Mouse (Mus musculus) WW6 (cell line): ENCODE measurements at regions not wholly inside any gene's neighbourhood (a gene's known extent, or its start where the extent isn't known, plus 50 kb on each side); places are given as distances from the start of the nearest gene placed in this dataset.

Experiments used
- DNase-seq: peaks from one replicate; pipeline ENCODE4 v3.0.0-alpha.2; 2013; ENCODE audit warnings: low read depth, low spot score

DNA sequence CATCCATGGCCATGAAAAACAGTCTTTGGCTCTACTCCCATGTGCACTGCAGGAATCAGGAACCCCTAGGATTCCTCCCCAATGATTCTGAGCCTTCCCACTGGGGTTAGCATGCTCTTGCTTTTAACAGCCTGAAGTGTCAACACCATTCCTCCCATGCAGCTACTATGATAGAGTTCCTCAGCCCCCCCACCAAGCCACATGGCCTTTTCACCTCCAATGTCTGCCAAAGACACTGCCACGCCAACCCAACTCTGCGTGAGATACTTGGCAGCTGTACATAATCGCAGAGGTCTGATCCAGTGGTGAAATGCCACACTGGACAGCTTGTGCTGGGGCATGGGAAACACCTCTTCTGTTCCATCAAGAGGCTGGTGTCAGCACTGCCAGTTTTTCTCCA is 128.6 kb upstream of the H2al1a start:
- DNase-seq: no peak

DNA sequence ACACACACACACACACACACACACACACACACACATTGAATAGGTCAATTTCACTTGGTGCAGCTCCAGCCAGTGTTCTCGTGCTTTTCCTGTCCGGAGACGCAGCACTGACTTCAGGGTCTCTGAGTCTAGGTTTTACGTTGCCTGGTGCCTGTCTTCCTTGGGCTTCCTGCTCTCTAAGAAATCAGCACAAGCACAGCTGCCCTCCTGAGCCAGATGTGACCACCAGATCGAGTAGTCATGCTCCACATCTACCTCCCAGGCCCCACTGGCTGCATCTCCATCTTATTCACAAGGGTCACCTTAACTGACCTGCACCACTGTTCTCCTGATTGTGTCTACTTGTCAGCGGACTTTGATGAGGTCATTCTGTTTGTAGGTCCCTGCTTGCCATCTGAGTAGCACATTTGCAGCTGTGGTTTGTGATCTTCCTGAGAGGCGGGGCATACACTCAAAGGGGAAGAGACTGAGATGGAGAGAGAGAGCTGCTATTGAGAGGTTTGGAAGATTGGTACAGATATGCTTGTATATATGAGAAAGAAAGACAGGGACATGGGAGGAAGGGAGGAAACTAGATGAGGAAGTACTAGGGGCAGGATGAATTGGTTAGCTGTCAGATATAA is 118.8 kb upstream of the H2al1a start:
- no peak for DNase-seq

DNA sequence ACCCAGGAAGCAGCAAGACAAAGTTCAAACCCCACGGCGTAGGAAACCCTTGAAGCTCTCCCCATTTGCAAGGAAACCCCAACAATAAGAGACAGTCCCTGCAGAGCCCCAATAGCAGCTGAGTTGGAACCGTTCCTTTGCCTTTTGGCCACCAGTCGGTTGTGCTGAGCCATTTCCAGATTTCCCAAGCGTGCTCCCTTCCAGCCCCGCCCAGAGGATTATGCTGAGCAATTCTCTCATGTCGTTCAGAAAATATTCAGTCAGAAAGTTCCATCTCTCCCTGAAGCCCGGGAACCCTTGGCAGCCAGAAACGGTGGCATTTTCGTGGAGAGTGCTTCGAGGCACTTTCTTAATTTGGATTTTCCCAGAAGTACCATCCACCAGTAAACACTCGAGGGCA is 117.2 kb upstream of the H2al1a start:
- no peak for DNase-seq

DNA sequence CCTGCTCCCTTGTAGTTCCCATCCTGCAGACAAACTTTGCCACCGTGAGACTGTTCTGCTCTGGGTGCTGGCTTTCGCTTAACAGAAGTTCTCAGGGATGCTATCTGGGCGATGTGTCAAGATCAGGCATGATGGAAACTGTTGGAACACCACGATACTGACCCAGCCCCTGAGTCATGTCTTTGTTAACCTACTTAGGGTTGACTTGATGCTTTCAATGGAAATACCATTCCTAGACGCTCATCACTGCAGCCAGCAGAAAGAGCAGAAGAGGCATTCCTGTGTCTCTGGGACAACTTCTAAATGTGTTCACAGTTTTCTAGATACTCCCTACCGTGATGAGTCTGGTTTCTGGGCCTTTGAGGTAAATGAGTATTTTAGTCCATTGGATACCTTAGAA is 108.2 kb upstream of the H2al1a start:
- no peak for DNase-seq

DNA sequence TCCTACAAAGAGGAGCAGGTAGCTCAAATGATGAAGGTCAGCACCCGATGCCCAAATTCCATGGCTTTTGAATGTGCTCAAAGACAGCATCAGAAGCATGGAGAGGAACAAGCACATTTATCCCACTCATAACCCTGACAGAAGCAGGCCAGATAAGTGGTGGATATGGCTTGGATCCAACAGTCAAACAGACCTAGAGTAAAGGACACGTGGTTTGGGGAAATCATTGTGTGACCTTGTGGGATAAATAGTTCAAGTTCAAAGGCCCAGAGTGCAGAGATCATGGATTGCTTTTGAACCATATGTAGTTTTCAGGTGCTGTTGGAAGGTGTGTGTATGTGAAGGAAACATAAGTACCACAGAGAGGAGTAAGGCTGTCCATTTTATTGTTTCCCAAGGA is 94.9 kb upstream of the H2al1a start:
- no peak for DNase-seq

DNA sequence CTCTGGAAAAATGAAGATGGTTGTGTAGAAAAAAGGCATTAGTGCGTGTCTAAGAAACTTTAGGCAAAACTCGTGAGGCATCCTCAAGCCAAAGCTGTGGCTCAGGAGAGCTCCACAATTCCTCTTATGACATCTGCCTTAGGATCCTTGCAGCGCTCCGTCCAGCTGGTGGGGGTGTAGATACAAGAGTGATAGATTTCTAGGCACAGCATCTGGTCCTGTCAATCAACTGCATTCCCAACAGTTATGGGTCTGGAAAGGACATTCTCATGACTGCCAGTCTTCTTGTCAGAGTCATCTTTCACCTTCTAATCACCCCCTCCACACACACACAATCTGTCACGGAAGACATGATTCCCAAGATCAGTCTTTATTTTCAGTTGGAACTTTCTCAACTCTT is 89.2 kb upstream of the H2al1a start:
- no peak for DNase-seq

DNA sequence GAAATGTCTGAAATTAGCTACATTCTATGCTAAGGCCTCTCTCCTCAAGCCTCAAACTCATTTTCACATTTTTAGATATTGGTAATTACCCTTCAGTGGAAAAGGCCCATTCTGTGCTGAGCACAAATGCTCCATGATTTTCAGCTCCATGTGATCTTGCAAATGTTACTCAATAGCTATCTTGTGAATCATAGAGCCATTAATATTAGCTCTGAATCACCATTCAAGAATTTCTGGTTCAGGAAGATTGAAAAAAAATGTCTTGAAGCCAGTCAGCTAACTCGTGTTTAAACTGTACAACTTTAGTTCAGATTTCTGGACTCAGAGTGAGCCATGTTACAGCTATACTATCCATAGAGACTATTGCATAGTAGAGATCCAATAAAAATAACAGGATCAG is 86.2 kb upstream of the H2al1a start:
- DNase-seq: no peak

DNA sequence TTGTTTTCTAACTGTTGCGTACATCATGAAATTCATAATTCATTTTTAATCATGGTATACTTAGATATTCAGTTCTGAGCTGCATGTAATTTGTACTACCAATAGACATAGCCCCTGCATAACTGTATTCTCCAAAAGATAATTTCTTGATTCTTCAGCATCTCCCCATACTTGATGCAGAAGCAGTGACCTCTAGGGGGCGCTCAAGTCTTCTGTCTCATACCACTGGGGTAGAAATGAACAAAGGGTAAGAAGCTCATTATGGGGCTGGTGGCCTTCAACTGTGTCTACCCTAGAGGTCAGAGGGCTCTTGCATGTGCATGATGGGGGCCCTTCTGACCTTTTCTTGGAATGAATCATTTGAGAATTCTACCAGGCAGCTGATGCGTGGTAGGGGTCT is 85.6 kb upstream of the H2al1a start:
- no peak for DNase-seq

DNA sequence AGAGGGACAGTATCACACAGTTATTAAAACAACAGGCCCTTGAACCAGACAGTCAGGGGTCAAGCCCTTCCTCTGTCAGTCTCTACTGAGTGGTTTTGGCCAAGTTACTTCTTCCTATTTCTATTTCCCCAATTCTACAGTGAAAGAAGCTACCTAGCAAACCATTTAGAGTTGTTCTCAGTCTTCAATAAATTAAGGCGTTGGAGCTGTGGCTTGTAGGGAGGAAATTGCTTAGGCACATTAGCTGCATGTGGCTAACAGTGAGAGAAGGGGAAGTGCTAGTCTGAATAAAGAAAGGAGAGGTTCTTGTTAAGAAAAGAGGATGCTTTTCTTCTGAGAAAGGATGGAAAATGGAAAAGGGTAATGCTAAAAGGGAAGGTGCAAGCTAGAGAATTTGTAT is 60.0 kb upstream of the H2al1a start:
- no peak for DNase-seq

DNA sequence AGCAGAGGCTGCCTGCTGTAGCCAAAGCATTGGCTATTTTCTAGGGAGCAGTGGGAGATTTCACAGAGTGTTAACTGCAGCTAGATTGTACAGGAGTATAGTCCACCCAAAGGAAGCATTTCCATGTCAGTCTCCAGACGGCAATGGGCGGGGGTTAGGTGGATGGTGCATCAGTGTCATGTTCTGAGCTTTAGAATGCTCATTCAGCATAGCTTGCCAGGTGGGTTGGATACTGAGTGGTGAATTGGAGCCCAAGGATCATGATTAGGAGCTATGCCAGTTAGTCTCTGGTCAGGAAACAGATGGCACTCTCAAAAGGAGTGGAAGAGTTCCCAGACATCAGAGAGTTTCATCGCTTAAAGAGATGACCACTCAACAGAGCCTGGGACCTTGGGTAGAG is 53.5 kb upstream of the H2al1a start:
- no peak for DNase-seq
